Mouse (Mus musculus) kidney, adult 10 weeks (tissue): ENCODE data around the gene Adcy10. TPM values are rescaled to one million over a fixed set of nuclear protein-coding genes. Genes with fewer than 3 reads are reported as not detected.

ENCODE experiments used
- polyA plus RNA-seq: library from polyadenylated mRNA; stranded (reverse); fragments of 350-450 nt; fragmentation: Illumina TruSeq; extraction: RNeasy Lipid Tissue Mini Kit (QIAGEN cat#74804); gene quantifications from one replicate; pipeline ENCODE4 v1.2.3, GENCODE M21; 2014; ENCODE audit warnings: low read depth, low replicate concordance

The Adcy10 gene
- 0.32 TPM for polyA plus RNA-seq

DNA sequence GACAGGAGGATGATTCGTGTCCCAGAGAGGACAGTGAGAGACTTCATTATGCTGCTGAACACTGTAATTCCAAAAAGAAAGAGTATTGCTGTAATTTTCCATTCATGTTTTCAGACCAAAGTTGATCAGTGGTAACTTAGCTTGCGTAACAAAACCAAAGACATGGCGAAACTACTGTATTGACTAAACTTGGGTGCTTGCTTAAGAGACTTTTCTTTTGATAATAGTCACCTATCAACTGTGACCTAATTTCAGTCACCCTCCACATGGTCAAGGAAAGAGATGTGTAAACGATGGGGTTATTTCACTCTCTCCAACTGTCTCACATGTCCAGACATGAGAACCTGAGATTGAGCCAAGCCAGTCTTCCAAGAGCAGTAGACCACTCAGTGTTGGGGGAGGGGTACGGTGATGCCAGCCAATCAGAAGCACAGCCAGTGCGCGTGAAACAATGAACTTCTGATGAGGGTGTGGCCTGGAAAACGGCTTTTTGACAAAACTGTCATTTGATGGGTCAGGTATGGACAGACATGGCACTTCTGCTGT lies at the start of gene Adcy10:
Gene Adcy10, plus strand, starts transcription at position 496 of the 546 bp plus-strand sequence.

DNA sequence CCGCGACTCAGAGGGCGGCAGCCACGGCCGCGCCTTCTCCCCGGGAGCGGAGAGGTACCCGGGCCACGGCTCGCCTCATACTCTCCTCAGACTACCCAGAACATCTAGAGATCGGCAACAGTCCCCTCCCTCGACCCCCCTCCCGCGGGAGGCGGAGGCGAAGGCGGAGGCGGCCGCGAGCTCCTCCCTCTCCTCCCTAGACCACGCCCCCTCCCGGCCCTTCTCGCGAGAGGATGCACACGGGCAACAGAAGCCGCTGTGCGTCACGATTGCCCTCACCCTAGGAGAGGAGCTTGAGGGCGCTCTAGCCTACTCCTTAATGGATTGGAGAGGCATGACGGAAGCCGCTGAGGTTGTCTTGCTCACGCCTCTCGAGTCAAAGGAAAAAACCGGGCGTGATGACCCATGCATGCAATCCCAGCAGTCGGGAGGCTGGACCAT lies 24.6 kb upstream of the Adcy10 start, which contains the start of the genes Dcaf6 and Mpc2:
Gene Dcaf6, minus strand, starts transcription at position 116 of the 441 bp plus-strand sequence.
Gene Mpc2, plus strand, starts transcription at position 278 of the 441 bp plus-strand sequence.

Other genes with a start within 250 kb of the Adcy10 start
- gene Tiprl, start 248.2 kb upstream of the Adcy10 start, polyA plus RNA-seq = 108 TPM
- gene Gpr161, start 189.4 kb upstream of the Adcy10 start, polyA plus RNA-seq = 1.1 TPM
- 57.8 TPM for gene Dcaf6, start 24.7 kb upstream of the Adcy10 start, polyA plus RNA-seq
- gene Mpc2, start 24.5 kb upstream of the Adcy10 start, polyA plus RNA-seq = 1,574 TPM
- 26.5 TPM for gene Mpzl1, start 149.4 kb downstream of the Adcy10 start, polyA plus RNA-seq
- gene Rcsd1, start 224.6 kb downstream of the Adcy10 start, polyA plus RNA-seq = 8.5 TPM